Mouse (Mus musculus): ENCODE results near the gene Gm21767. TPM values are rescaled to one million over a fixed set of nuclear protein-coding genes. Genes with fewer than 3 reads are reported as not detected.
"Not testable (repeated sequence)": the region's sequence is repeated elsewhere in the genome, so short reads cannot be mapped to it uniquely, and the experiment has no call there.

The Gm21767 gene
- not detected for polyA plus RNA-seq (2017; shearing (Covaris generic))

GRCm38 (mm10) chrY:13941438-13941837 is at the start of gene Gm21767:
Gm21767 (plus strand) TSS chrY:13941738.
- not testable (repeated sequence) for ATAC-seq
